Mouse (Mus musculus): ENCODE results near the gene Rassf8. TPM values are rescaled to one million over a fixed set of nuclear protein-coding genes. Genes with fewer than 3 reads are reported as not detected.

Gene Rassf8
- polyA plus RNA-seq, 1 experiment from 2014 or later = 7.8 TPM

GRCm38 (mm10) chr6:145835359-145835758 lies 88.8 kb downstream of the Rassf8 start:
- Histone ChIP-seq H3K27ac (no peak overlapping the region), H3K4me3 (replicated peaks) (no peak overlapping the region), H3K9ac (no peak overlapping the region), H3K27me3 (peaks cover 5% of the 10 kb centered on the region; the same call in 1 of the 2 replicates), H3K9me3 (replicated peaks) (no peaks in the 10 kb centered on the region), H3K36me3 (no peaks in the 10 kb centered on the region), H3K4me2 (no peak overlapping the region), H3K4me1 (0 out of 2 replicates have a peak, but pooled peaks cover 5% of the 10 kb centered on the region)
- WGBS = 44% methylated on average over 6 of the region's 6 CpGs
- ATAC-seq (replicated peaks; ENCODE audit: low FRiP score) = no peak

GRCm38 (mm10) chr6:145845611-145846010 lies 99.1 kb downstream of the Rassf8 start:
- Histone ChIP-seq H3K4me2 (no peak overlapping the region), H3K36me3 (no peaks in the 10 kb centered on the region), H3K9me3 (replicated peaks) (no peaks in the 10 kb centered on the region), H3K27me3 (no peaks in the 10 kb centered on the region), H3K27ac (no peak overlapping the region), H3K9ac (no peak overlapping the region), H3K4me3 (replicated peaks) (no peak overlapping the region), H3K4me1 (0 out of 2 replicates have a peak, but pooled peaks cover 2% of the 10 kb centered on the region)
- WGBS = 63% methylated on average over 5 of the region's 5 CpGs
- no peak for ATAC-seq (replicated peaks; ENCODE audit: low FRiP score)

GRCm38 (mm10) chr6:145846076-145846475 lies 99.5 kb downstream of the Rassf8 start:
- Histone ChIP-seq H3K36me3 (no peaks in the 10 kb centered on the region), H3K27me3 (no peaks in the 10 kb centered on the region), H3K4me3 (replicated peaks) (no peak overlapping the region), H3K4me1 (0 out of 2 replicates have a peak, but pooled peaks cover 2% of the 10 kb centered on the region), H3K4me2 (no peak overlapping the region), H3K9ac (no peak overlapping the region), H3K27ac (no peak overlapping the region), H3K9me3 (replicated peaks) (no peaks in the 10 kb centered on the region)
- no peak for ATAC-seq (replicated peaks; ENCODE audit: low FRiP score)
- 70% methylated on average over 1 of the region's 1 CpGs for WGBS

- ATAC-seq (replicated peaks; ENCODE audit: low FRiP score) = no peak
Observed at GRCm38 (mm10) chr6:145846948-145847347, 100.4 kb downstream of the Rassf8 start.

GRCm38 (mm10) chr6:145847661-145848060 lies 101.1 kb downstream of the Rassf8 start:
- Histone ChIP-seq H3K4me2 (no peak overlapping the region), H3K4me3 (replicated peaks) (no peak overlapping the region), H3K9me3 (replicated peaks) (no peaks in the 10 kb centered on the region), H3K4me1 (0 out of 2 replicates have a peak, but pooled peaks cover 2% of the 10 kb centered on the region), H3K36me3 (no peaks in the 10 kb centered on the region), H3K27me3 (no peaks in the 10 kb centered on the region), H3K27ac (no peak overlapping the region), H3K9ac (no peak overlapping the region)
- 69% methylated on average over 8 of the region's 8 CpGs for WGBS
- ATAC-seq (replicated peaks; ENCODE audit: low FRiP score) = no peak

More at GRCm38 (mm10) chr6:145846948-145847347, 100.4 kb downstream of the Rassf8 start:
- no peaks in the 10 kb centered on the region for H3K9me3 ChIP-seq (replicated peaks)
- WGBS = 82% methylated on average over 6 of the region's 6 CpGs
- H3K9ac ChIP-seq = no peak overlapping the region
- H3K4me1 ChIP-seq = 0 out of 2 replicates have a peak, but pooled peaks cover 2% of the 10 kb centered on the region
- no peak overlapping the region for H3K27ac ChIP-seq
- H3K36me3 ChIP-seq = no peaks in the 10 kb centered on the region
- no peaks in the 10 kb centered on the region for H3K27me3 ChIP-seq
- no peak overlapping the region for H3K4me2 ChIP-seq
- no peak overlapping the region for H3K4me3 ChIP-seq (replicated peaks)

- WGBS = 65% methylated on average over 2 of the region's 2 CpGs
- Histone ChIP-seq H3K9ac (no peak overlapping the region), H3K4me3 (replicated peaks) (no peak overlapping the region), H3K9me3 (replicated peaks) (no peaks in the 10 kb centered on the region), H3K36me3 (no peaks in the 10 kb centered on the region), H3K4me2 (no peak overlapping the region), H3K27ac (no peak overlapping the region), H3K27me3 (no peaks in the 10 kb centered on the region), H3K4me1 (peaks cover 11% of the 10 kb centered on the region)
- ATAC-seq (replicated peaks; ENCODE audit: low FRiP score) = no peak
Observed at GRCm38 (mm10) chr6:145850789-145851188, 104.2 kb downstream of the Rassf8 start.

DNA sequence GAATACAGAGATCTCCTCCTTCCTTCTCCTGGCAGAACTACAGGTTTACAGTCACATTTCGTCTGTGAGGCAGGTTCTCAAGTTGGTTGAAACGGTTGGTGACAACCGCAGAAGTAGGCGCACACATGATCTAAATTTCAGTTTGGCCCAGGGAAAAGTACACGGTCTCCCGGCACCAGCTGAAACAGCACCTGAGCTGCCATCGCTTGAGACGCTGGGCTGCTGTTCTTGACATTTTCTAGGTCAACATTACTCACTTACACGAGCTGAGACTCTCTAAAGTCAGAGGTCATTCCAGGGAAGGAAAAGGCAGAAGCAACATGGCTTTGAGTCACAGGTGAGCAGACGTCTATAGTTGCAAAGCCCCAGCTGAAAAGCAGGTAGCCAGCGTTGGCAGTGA lies 105.4 kb downstream of the Rassf8 start:
- Histone ChIP-seq H3K36me3 (no peaks in the 10 kb centered on the region), H3K9ac (no peak overlapping the region), H3K9me3 (replicated peaks) (no peaks in the 10 kb centered on the region), H3K27ac (no peak overlapping the region), H3K4me3 (replicated peaks) (no peak overlapping the region), H3K4me2 (no peak overlapping the region), H3K27me3 (no peaks in the 10 kb centered on the region), H3K4me1 (peaks cover 17% of the 10 kb centered on the region)
- WGBS = 64% methylated on average over 11 of the region's 11 CpGs
- ATAC-seq (replicated peaks; ENCODE audit: low FRiP score) = no peak

- Histone ChIP-seq H3K36me3 (no peaks in the 10 kb centered on the region), H3K4me1 (peaks cover 17% of the 10 kb centered on the region), H3K27me3 (peaks cover 5% of the 10 kb centered on the region; the same call in 1 of the 2 replicates), H3K27ac (no peak overlapping the region), H3K4me3 (replicated peaks) (no peak overlapping the region), H3K9ac (no peak overlapping the region), H3K4me2 (no peak overlapping the region), H3K9me3 (replicated peaks) (no peaks in the 10 kb centered on the region)
- no peak for ATAC-seq (replicated peaks; ENCODE audit: low FRiP score)
- 89% methylated on average over 7 of the region's 7 CpGs for WGBS
Observed at GRCm38 (mm10) chr6:145852708-145853107, 106.2 kb downstream of the Rassf8 start.

GRCm38 (mm10) chr6:145853356-145854079 lies 107.0 kb downstream of the Rassf8 start:
- Histone ChIP-seq H3K4me1 (peaks cover 17% of the 10 kb centered on the region), H3K9ac (no peak overlapping the region), H3K27ac (no peak overlapping the region), H3K36me3 (no peaks in the 10 kb centered on the region), H3K4me3 (replicated peaks) (no peak overlapping the region), H3K9me3 (replicated peaks) (no peaks in the 10 kb centered on the region), H3K4me2 (no peak overlapping the region), H3K27me3 (peaks cover 9% of the 10 kb centered on the region; the same call in 1 of the 2 replicates)
- no peak for ATAC-seq (replicated peaks; ENCODE audit: low FRiP score)
- WGBS = 89% methylated on average over 10 of the region's 10 CpGs

DNA sequence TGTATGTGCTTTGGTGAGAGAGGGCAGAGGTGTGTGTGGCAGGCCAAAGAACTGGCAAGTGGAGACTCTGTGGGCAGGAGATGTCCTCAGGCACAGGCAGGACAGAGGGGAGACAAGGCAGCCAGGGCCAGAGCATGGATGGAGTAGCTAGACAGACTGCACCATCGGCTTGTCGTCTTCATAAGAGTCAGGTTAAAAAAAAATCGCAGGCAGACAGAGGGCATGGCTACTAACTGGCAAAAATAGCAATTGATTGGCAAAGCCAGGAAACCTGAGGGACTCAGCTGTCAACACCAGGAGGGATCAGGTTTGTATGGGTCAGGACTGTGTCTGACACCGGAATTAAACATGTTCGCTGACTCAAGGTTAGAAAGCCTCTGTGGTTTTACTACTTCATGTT lies 108.2 kb downstream of the Rassf8 start:
- no peaks in the 10 kb centered on the region for H3K9me3 ChIP-seq (replicated peaks)
- no peak overlapping the region for H3K27ac ChIP-seq
- no peak overlapping the region for H3K4me2 ChIP-seq
- WGBS = 50% methylated on average over 5 of the region's 5 CpGs
- H3K9ac ChIP-seq = no peak overlapping the region
- H3K4me1 ChIP-seq = peaks cover 17% of the 10 kb centered on the region
- H3K36me3 ChIP-seq = no peaks in the 10 kb centered on the region
- peaks cover 9% of the 10 kb centered on the region; the same call in 1 of the 2 replicates for H3K27me3 ChIP-seq
- no peak overlapping the region for H3K4me3 ChIP-seq (replicated peaks)
- no peak for ATAC-seq (replicated peaks; ENCODE audit: low FRiP score)

DNA sequence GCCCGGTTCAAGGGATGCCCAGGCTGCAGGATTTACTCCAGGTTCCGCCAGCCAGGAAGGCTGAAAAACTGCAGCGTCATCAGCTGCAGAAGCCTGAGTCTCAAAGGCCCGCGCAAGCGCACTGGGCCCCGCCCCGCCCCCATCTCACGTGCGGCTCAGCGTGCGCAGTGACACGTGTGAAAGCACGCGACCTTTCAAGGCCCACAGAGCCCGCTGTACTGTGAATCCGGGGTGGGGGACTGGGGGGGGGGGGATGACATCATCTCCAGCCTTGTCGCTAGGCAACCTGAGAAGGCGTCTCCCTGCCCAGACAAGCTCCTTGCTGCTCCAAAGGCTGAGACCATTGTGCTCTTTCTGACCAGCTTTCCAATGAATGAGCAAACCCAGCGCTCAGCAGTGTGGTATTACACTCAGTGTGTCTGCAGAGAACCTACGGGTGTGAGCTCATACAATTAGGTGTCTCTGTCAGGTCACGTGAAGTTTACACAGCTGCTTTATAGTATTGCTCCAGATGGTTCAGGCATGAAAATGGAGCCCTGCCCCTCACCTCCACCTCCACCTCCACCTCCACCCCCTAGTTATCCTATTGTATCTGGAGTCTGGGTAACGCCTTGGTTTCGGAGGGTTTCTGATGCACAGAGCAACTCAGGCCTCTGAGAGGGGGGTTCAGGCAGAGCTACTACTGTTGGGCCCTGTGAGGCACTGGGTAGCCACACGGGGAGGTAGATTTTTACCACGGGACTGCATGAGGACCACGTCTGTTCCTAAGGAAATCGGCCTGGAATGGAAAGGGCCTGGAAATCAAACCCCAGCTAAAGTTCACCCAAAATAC lies 109.4 kb downstream of the Rassf8 start:
- peak; percentile 95 for ATAC-seq (replicated peaks; ENCODE audit: low FRiP score)
- 7% methylated on average over 28 of the region's 28 CpGs for WGBS
- Histone ChIP-seq H3K4me3 (replicated peaks) (peak overlapping the region; percentile 33), H3K4me1 (peaks cover 17% of the 10 kb centered on the region), H3K4me2 (peak overlapping the region; percentile 58), H3K27me3 (peaks cover 14% of the 10 kb centered on the region; the same call in 1 of the 2 replicates), H3K36me3 (no peaks in the 10 kb centered on the region), H3K9me3 (replicated peaks) (no peaks in the 10 kb centered on the region), H3K27ac (0 out of 2 replicates have a peak overlapping the region, but pooled peaks have one; percentile 35), H3K9ac (peak overlapping the region; percentile 32; the same call in 1 of the 2 replicates)

- no peak overlapping the region for H3K27ac ChIP-seq
- 85% methylated on average over 7 of the region's 7 CpGs for WGBS
- H3K4me3 ChIP-seq (replicated peaks) = no peak overlapping the region
Observed at GRCm38 (mm10) chr6:145857428-145857827, 110.9 kb downstream of the Rassf8 start.

More at GRCm38 (mm10) chr6:145857428-145857827, 110.9 kb downstream of the Rassf8 start:
- peaks cover 17% of the 10 kb centered on the region for H3K4me1 ChIP-seq
- H3K4me2 ChIP-seq = no peak overlapping the region
- no peak overlapping the region for H3K9ac ChIP-seq
- ATAC-seq (replicated peaks; ENCODE audit: low FRiP score) = no peak
- H3K36me3 ChIP-seq = no peaks in the 10 kb centered on the region
- peaks cover 25% of the 10 kb centered on the region for H3K27me3 ChIP-seq
- H3K9me3 ChIP-seq (replicated peaks) = no peaks in the 10 kb centered on the region
